Mouse (Mus musculus) retina, postnatal 1 day (tissue): ENCODE data around the gene Gpatch2l.

Source experiments
- DNase-seq: peaks from one replicate; pipeline ENCODE4 v3.0.0-alpha.2; 2012

Gpatch2l gene

GRCm38 (mm10) chr12:86280000-86280399, 38.3 kb downstream of the Gpatch2l start:
- peak; percentile 87 for DNase-seq

GRCm38 (mm10) chr12:86285704-86286103, 44.0 kb downstream of the Gpatch2l start:
- DNase-seq = no peak

- no peak for DNase-seq
Measured at GRCm38 (mm10) chr12:86297450-86297849, 55.8 kb downstream of the Gpatch2l start.

- DNase-seq = peak; percentile 21
Measured at GRCm38 (mm10) chr12:86302973-86303372, 61.3 kb downstream of the Gpatch2l start.

- DNase-seq = no peak
Measured at GRCm38 (mm10) chr12:86305045-86305444, 63.4 kb downstream of the Gpatch2l start.

- DNase-seq = peak; percentile 28
Measured at GRCm38 (mm10) chr12:86305635-86306243, 64.1 kb downstream of the Gpatch2l start.

GRCm38 (mm10) chr12:86309474-86309873, 67.8 kb downstream of the Gpatch2l start:
- no peak for DNase-seq

- DNase-seq = no peak
Measured at GRCm38 (mm10) chr12:86309902-86310301, 68.2 kb downstream of the Gpatch2l start.

GRCm38 (mm10) chr12:86320629-86321028, 79.0 kb downstream of the Gpatch2l start:
- peak; percentile 38 for DNase-seq

GRCm38 (mm10) chr12:86324297-86324696, 82.6 kb downstream of the Gpatch2l start:
- no peak for DNase-seq

- no peak for DNase-seq
Measured at GRCm38 (mm10) chr12:86329813-86330212, 88.2 kb downstream of the Gpatch2l start.

- peak; percentile 59 for DNase-seq
Measured at GRCm38 (mm10) chr12:86330684-86331083, 89.0 kb downstream of the Gpatch2l start.

- peak; percentile 59 for DNase-seq
Measured at GRCm38 (mm10) chr12:86331248-86331647, 89.6 kb downstream of the Gpatch2l start.

GRCm38 (mm10) chr12:86336209-86336608, 94.6 kb downstream of the Gpatch2l start:
- DNase-seq = no peak

- no peak for DNase-seq
Measured at GRCm38 (mm10) chr12:86336887-86337286, 95.2 kb downstream of the Gpatch2l start.
